Mouse (Mus musculus): ENCODE data around the gene Bmpr1a.
A peak's percentile ranks its signal among the peaks of the same experiment; 100 is the strongest.

GRCm38 (mm10) chr14:34446624-34447023, 56.5 kb downstream of the Bmpr1a start:
- TF ChIP-seq EP300 (IDR thresholded peaks at IDR 0.05; ENCODE audit: insufficient read depth, low read depth, low read length) (no peak), CTCF (IDR thresholded peaks at IDR 0.05; ENCODE audit: low read depth, low read length) (peak; percentile 4), POLR2A (IDR thresholded peaks at IDR 0.05; ENCODE audit: insufficient read depth, low read length) (no peak)

All from ES-Bruce4 (cell line).